Mouse (Mus musculus) heart, embryonic 14.5 days (tissue): ENCODE data around the gene Endov. TPM values are rescaled to one million over a fixed set of nuclear protein-coding genes. Genes with fewer than 3 reads are reported as not detected.

Experiments
- ATAC-seq: fragments of 200-750 bp; cut with Nextera tagmentation; 2 replicates; pipeline ENCODE4 v1.8.0; 2017; ENCODE audit warnings: low read depth, moderate TSS enrichment; ENCODE audit not compliant: insufficient number of reproducible peaks, insufficient read depth, low FRiP score
- H3K27ac ChIP-seq, 2 experiments: fragments of 200-500 bp in 1 of 2; fragments of 300-500 bp in 1 of 2; sonication (generic) in 1 of 2; replicated peaks in 1 of 2; 2 replicates each; pipeline ENCODE4 v1.5.1; 2012 to 2014; ENCODE audit warnings: low read depth in 2 of 2, low read length in 2 of 2, control low read depth in 1 of 2, mild to moderate bottlenecking in 1 of 2, mixed read lengths in 1 of 2; ENCODE audit not compliant: control insufficient read depth in 1 of 2, insufficient read depth in 1 of 2
- H3K27me3 ChIP-seq: fragments of 300-500 bp; sonication (generic); 2 replicates; pipeline ENCODE4 v1.6.1; 2014; ENCODE audit warnings: mild to moderate bottlenecking, low read length, control low read depth; ENCODE audit not compliant: control insufficient read depth, insufficient read depth
- H3K36me3 ChIP-seq: fragments of 300-500 bp; sonication (generic); 2 replicates; pipeline ENCODE4 v1.6.1; 2014; ENCODE audit warnings: mild to moderate bottlenecking, control low read depth, low read length, mixed read lengths; ENCODE audit not compliant: control insufficient read depth, insufficient read depth
- H3K4me1 ChIP-seq, 2 experiments: fragments of 200-500 bp in 1 of 2; fragments of 300-500 bp in 1 of 2; sonication (generic) in 1 of 2; 2 replicates each; pipeline ENCODE4 v1.6.1; 2012 to 2014; ENCODE audit warnings: low read length in 2 of 2, control low read depth in 1 of 2, mixed read lengths in 1 of 2; ENCODE audit not compliant: control insufficient read depth in 2 of 2, insufficient read depth in 2 of 2
- H3K4me2 ChIP-seq: fragments of 300-500 bp; sonication (generic); 2 replicates; pipeline ENCODE4 v1.6.1; 2014; ENCODE audit warnings: mild to moderate bottlenecking, low read length
- H3K4me3 ChIP-seq, 2 experiments: fragments of 200-500 bp in 1 of 2; fragments of 300-500 bp in 1 of 2; sonication (generic) in 1 of 2; 2 replicates each; pipeline ENCODE4 v1.5.1; 2012 to 2014; ENCODE audit warnings: low read length in 2 of 2, mild to moderate bottlenecking in 2 of 2, control low read depth in 1 of 2, low read depth in 1 of 2, moderate library complexity in 1 of 2; ENCODE audit not compliant: control insufficient read depth in 1 of 2, insufficient read depth in 1 of 2
- H3K9ac ChIP-seq: fragments of 300-500 bp; sonication (generic); 2 replicates; pipeline ENCODE4 v1.6.1; 2014; ENCODE audit warnings: mild to moderate bottlenecking, low read length
- H3K9me3 ChIP-seq: fragments of 300-500 bp; sonication (generic); 2 replicates; pipeline ENCODE4 v1.6.1; 2016; ENCODE audit warnings: low read length, control low read depth; ENCODE audit not compliant: control insufficient read depth
- WGBS: fragments of 180-500 bp; shearing (Covaris S2); extraction: QIAGEN DNeasy Blood & Tissue Kit; methylation state at CpG from one replicate; pipeline ENCODE4 v1.1.7; 2014; 5-methylcytosine and 5-hydroxymethylcytosine counted together
- polyA plus RNA-seq: library from polyadenylated mRNA; unstranded; fragments of >200 nt; fragmentation: Nextera tagmentation; extraction: Ambion mirVana; gene quantifications from 2 replicates; pipeline ENCODE4 v1.2.1, GENCODE M21; 2014

Gene Endov
- polyA plus RNA-seq, 1 experiment from 2014 or later: 9.1 TPM

- Histone ChIP-seq H3K4me1 (no peaks in the 10 kb centered on the region), H3K4me2 (no peak overlapping the region), H3K9ac (no peak overlapping the region), H3K9me3 (no peaks in the 10 kb centered on the region), H3K36me3 (peaks cover 36% of the 10 kb centered on the region), H3K27ac (no peak overlapping the region), H3K27me3 (peaks cover 3% of the 10 kb centered on the region; the same call in 1 of the 2 replicates), H3K4me3 (no peak overlapping the region)
- no peak for ATAC-seq
- 69% methylated on average over 5 of the region's 5 CpGs for WGBS
Measured at GRCm38 (mm10) chr11:119509165-119509776, 18.1 kb downstream of the Endov start.

- no peak overlapping the region for H3K4me3 ChIP-seq
- H3K4me1 ChIP-seq: no peaks in the 10 kb centered on the region
- H3K27me3 ChIP-seq: peaks cover 26% of the 10 kb centered on the region
- WGBS: 35% methylated on average over 9 of the region's 9 CpGs
- peaks cover 9% of the 10 kb centered on the region for H3K36me3 ChIP-seq
- no peak overlapping the region for H3K4me2 ChIP-seq
- H3K9ac ChIP-seq: no peak overlapping the region
- no peak for ATAC-seq
- no peak overlapping the region for H3K27ac ChIP-seq
- H3K9me3 ChIP-seq: no peaks in the 10 kb centered on the region
Measured at GRCm38 (mm10) chr11:119513038-119513659, 22.0 kb downstream of the Endov start.

GRCm38 (mm10) chr11:119514108-119514860 lies 23.1 kb downstream of the Endov start:
- Histone ChIP-seq H3K4me3 (no peak overlapping the region), H3K4me1 (no peaks in the 10 kb centered on the region), H3K27ac (no peak overlapping the region), H3K9ac (no peak overlapping the region), H3K9me3 (no peaks in the 10 kb centered on the region), H3K27me3 (peaks cover 26% of the 10 kb centered on the region), H3K4me2 (peak overlapping the region; percentile 50), H3K36me3 (no peaks in the 10 kb centered on the region)
- no peak for ATAC-seq
- 45% methylated on average over 16 of the region's 16 CpGs for WGBS

DNA sequence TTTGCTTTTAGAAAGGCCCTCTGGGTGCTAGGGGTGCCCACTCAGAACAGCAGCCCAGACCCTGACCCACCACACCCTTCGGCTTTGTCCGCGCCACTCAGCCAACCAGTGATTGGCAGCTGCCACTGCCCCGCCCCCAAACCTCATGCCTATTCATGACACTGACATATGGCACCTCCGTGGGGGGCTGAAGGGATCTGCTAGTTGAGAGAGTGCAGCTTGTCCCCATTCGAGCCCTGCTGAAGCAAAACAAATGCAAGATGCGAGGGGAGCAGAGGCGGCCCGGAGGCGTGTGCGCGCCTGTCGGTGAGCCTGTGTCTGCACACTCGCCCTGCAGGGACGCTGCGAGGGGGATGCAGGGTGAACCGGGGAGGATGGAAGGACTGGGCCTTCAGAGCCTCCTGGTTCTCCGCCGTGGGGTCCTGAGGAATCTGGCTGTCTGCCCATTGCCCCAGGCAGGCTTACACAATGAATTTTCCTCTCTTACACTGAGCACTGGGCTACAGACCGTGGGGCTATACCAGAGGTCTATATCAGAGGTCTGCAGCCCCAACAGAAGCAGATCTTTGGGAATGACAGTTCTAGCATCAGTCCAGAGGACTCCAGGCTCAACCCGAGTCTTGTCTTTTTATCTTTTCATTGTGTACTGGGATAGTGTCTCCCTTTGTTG lies 24.0 kb downstream of the Endov start:
- no peak for ATAC-seq
- H3K4me2 ChIP-seq: peak overlapping the region; percentile 50
- H3K4me1 ChIP-seq: no peaks in the 10 kb centered on the region
- WGBS: 4% methylated on average over 21 of the region's 21 CpGs
- H3K27ac ChIP-seq: no peak overlapping the region
- H3K27me3 ChIP-seq: peaks cover 26% of the 10 kb centered on the region
- no peaks in the 10 kb centered on the region for H3K36me3 ChIP-seq
- H3K4me3 ChIP-seq: peak overlapping the region in 1 of 2 experiments; percentile 20; a peak in 2 of 4 replicates
- no peaks in the 10 kb centered on the region for H3K9me3 ChIP-seq
- no peak overlapping the region for H3K9ac ChIP-seq

DNA sequence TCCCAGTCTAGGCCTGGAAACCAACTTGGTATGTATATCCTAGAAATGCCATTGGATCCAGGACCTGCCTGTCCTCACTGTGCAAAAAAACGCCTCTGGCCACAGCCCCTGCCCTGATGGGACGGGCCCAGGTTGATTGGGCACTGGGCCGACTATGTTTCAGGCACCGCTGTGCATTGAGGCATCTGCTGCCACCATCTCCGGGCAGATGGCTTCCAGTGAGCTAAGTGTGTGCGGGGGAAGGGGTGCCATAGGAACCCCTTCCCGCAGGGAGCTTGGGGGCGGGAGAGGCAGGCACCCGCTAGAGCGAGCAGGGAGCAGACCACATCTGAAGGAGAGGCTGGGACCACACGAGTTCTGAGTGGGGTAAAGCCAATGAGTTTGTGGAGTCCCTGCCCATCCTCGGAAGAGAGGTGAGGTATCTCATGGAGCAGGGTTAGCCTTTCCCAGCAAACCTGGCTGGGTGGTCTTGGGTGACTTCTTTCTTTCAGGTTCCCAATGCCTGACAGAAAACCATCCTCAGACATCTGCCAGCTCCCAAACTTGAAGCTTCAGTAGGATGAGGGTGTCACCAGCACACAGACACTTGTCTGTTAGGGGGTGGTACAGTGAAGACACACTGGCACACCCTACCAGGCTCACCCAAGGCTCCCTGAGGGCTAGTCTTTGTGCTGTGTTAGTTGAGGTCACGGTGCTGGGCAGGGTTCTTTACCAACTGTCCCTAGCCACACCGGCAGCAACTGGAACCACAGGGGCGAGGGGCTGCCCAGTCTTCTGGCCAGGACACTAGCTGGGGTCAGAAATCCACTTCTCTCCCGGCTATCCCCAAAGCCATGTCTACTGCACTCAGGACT lies 24.9 kb downstream of the Endov start:
- WGBS: 70% methylated on average over 16 of the region's 16 CpGs
- no peaks in the 10 kb centered on the region for H3K9me3 ChIP-seq

GRCm38 (mm10) chr11:119516677-119517361 lies 25.7 kb downstream of the Endov start:
- Histone ChIP-seq H3K27ac (no peak overlapping the region), H3K36me3 (no peaks in the 10 kb centered on the region), H3K4me2 (no peak overlapping the region), H3K4me1 (no peaks in the 10 kb centered on the region), H3K9ac (no peak overlapping the region), H3K4me3 (no peak overlapping the region), H3K27me3 (peaks cover 26% of the 10 kb centered on the region), H3K9me3 (no peaks in the 10 kb centered on the region)
- no peak for ATAC-seq
- WGBS: 55% methylated on average over 12 of the region's 12 CpGs

More for the DNA sequence above, 24.9 kb downstream of the Endov start:
- Histone ChIP-seq H3K27ac (no peak overlapping the region), H3K4me2 (no peak overlapping the region), H3K36me3 (no peaks in the 10 kb centered on the region), H3K4me1 (no peaks in the 10 kb centered on the region), H3K27me3 (peaks cover 26% of the 10 kb centered on the region), H3K9ac (no peak overlapping the region), H3K4me3 (no peak overlapping the region)
- no peak for ATAC-seq
